Mouse (Mus musculus) WW6 (cell line): Measurements from ENCODE around the gene Chchd4.
"Not testable (repeated sequence)": the region's sequence is repeated elsewhere in the genome, so short reads cannot be mapped to it uniquely, and the experiment has no call there.

Source experiments
- DNase-seq: peaks from one replicate; pipeline ENCODE4 v3.0.0-alpha.2; 2013; ENCODE audit warnings: low read depth, low spot score

Gene Chchd4

GRCm38 (mm10) chr6:91474441-91475190 lies 1.3 kb upstream of the Chchd4 start:
- DNase-seq = no peak

DNA sequence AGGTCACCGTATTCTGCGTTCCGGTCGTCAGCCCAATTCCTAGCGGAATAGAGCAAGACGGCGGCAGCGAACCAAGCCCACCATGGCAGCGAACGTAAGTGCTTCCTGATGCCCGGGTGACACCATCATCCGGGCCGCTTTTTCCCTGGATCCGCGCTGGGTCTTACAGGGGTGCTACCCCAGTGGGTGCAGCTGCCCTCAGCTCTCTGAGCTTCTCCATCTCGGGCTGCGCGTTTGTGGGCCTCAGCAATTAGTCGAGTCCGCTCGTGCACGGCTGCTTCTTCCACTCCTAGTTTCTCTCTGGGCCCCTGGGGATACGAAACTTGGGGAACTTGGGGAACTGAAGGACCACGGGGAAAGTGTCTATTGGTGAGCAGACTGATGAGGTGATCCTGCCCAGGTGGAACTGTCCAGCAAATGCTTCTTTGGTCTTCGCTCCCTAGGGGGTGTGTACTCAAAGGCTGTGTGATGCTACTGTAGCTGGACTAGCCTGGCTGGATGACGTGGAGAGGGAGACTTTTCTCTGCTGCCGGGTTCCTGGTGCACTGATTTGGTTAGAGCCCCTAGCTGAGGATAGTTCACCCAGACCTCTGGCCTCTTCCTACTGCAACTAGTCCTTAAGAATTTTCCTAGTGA lies 577 bp upstream of the Chchd4 start:
- peak; percentile 20 for DNase-seq

DNA sequence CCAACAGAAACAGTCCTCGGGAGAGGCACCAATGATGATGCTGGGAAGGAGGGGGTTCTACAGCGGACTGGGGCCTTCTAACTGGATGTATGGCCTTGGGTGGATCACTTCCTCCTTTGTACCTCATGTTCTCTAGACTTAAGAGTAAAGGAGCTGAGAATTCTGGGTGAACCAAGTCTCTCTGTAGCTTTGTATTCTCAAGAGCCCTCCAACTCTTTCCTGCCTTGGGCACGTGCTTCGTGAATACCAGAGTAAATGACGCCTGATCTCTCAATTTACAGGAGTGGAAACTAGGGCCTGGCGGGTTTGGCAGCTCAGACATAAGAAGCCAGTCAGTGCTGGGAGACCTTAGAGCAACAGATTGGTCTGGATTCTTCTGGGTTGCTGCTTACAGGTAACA lies 1.0 kb downstream of the Chchd4 start:
- DNase-seq = no peak

DNA sequence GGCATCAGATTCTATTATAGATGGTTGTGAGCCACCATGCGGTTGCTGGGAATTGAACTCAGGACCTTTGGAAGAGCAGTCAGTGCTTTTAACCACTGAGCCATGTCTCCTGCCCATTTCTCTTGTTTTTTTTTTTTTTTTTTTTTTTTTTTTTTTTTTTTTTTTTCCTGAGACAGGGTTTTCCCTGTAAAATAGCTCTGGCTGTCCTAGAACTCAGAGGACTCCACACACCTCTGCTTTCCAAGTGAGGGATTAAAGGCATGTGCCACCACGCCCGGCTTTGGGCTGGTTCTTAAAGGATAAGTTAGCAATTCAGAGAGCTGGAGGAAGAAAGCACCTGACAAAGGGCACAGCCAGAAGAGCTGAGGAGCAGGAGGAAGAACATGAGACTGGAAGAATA lies 1.9 kb downstream of the Chchd4 start:
- not testable (repeated sequence) for DNase-seq

DNA sequence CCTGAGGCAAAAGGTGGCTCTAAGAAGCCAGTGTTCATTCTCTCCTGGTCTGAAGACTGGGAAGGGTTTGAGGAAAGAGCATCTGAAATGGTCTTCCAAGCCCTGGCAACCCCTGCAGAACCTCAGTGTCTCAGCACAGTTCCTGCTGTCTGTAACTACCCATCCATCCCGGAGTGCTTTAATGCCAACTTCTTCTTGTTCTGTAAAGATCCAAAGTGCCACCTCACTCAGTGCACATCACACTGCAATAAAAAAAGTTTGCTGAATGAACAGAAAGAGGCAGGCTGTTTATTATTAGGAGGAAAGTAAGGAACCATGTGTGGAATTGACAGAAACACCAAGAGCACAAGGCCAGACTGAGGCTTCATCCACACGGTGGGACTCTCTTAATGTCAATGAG lies 2.6 kb downstream of the Chchd4 start:
- DNase-seq = no peak

GRCm38 (mm10) chr6:91467106-91467505 lies 6.2 kb downstream of the Chchd4 start:
- DNase-seq = no peak

- DNase-seq = no peak
Measured at GRCm38 (mm10) chr6:91465756-91466155, 7.6 kb downstream of the Chchd4 start.

DNA sequence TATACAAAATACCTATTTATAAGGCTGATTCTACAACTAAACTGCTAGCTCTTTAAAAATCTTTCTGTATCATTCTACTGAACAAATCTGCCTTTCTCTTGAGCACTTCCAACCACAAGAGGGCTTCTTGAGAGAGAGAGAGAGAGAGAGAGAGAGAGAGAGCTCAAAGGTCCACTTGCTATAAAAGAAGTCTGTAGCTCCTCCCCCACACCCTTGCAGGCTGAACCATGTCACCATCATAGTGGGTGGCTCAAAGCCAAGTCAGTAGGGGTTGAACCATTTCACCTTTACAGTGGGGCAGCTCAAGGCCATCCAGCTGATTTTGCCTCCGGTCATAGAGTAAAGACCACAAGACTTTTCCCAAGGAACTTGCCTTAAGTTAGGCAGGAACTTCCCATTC lies 13.9 kb downstream of the Chchd4 start:
- no peak for DNase-seq

DNA sequence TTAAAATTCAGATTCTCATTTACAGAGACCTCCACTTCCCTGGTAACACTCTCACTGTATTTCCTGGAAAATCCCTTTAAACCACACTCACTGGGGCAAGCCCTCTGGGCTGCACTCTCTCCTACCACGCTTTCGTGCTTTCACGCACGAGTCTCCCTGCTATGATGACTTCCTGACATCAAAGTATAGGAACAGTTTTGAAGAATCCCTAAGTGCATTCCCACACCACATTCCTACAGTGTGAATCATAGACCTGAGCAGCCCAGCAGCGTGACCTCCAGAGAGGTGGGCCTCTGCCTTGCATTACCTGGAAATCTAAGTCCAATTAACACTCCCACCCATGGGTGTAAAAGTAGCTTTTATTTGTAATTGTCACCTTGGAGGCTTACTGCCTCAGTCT lies 18.8 kb downstream of the Chchd4 start:
- no peak for DNase-seq

- DNase-seq = no peak
Measured at GRCm38 (mm10) chr6:91452056-91452455, 21.3 kb downstream of the Chchd4 start.

GRCm38 (mm10) chr6:91449472-91450225 lies 23.7 kb downstream of the Chchd4 start:
- no peak for DNase-seq

DNA sequence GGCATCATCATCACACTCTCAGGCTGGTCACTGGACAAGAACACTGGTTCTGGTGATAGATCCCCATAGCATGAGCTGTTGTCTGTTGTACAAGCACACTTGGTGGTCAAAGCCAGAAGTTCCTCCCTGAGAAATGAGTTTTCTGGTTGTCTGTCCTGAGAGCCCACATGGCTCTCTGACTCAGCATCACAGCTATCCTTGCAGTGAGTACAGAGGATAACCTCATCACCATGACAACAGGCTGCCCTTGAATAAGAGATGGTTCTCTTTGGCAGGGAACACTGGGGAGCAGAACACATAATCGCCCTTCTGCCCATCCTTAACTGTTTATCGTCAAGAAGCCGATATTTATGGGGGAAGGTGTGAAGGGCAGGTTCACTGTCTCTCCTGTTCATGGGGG lies 28.0 kb downstream of the Chchd4 start:
- no peak for DNase-seq

GRCm38 (mm10) chr6:91441145-91441662 lies 32.1 kb downstream of the Chchd4 start:
- no peak for DNase-seq

GRCm38 (mm10) chr6:91440474-91441144 lies 32.7 kb downstream of the Chchd4 start:
- DNase-seq = peak; percentile 89

- no peak for DNase-seq
Measured at GRCm38 (mm10) chr6:91424151-91424550, 49.2 kb downstream of the Chchd4 start.

GRCm38 (mm10) chr6:91421629-91422028 lies 51.7 kb downstream of the Chchd4 start:
- DNase-seq = no peak

- DNase-seq = no peak
Measured at GRCm38 (mm10) chr6:91417291-91417845, 56.0 kb downstream of the Chchd4 start.

- DNase-seq = no peak
Measured at GRCm38 (mm10) chr6:91416146-91416545, 57.2 kb downstream of the Chchd4 start.

DNA sequence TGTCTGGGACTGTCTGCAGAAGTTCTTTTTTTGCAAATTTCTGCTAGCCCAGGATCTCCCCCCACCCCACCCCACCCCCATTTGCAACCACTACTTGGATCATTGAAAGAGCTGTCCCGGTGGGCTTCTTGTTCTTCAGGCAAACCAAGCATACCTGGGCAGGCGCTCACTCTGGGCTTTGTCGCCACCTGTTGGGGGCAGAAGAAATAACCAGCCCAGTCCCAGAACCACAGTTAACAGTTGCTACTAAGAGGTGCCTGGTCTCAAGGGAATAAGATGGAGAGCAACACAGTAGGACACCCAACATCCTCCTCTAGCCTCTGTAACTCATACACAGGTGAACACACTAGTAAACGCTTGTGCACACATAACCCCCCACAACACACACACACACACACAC lies 58.5 kb downstream of the Chchd4 start:
- peak; percentile 42 for DNase-seq
